Mouse (Mus musculus): ENCODE data around the gene Rnf215. TPM values are rescaled to one million over a fixed set of nuclear protein-coding genes. Genes with fewer than 3 reads are reported as not detected.
"Not testable (repeated sequence)": the region's sequence is repeated elsewhere in the genome, so short reads cannot be mapped to it uniquely, and the experiment has no call there.

Gene Rnf215
- polyA plus RNA-seq, 1 experiment from 2014 or later, result 31.8 TPM

GRCm38 (mm10) chr11:4122226-4122625 is 12.8 kb upstream of the Rnf215 start:
- in situ Hi-C loops (cut with MboI; ENCODE audit: low pct_unique_long_range_greater_than_20kb), result no loop called here
- CTCF ChIA-PET, result interaction anchor here (1.4 kb wide), 1 partner anchor 39 kb away, joined by 3 read pairs; no protein-coding TSS in a partner anchor
- no peak for TF ChIP-seq CTCF (IDR thresholded peaks at IDR 0.05)
- no peaks in the 10 kb centered on the region for H3K27me3 ChIP-seq
- DNase-seq (ENCODE audit: low read depth, low spot score) (no peak), ATAC-seq (no peak)
- POLR2A ChIA-PET, result no interaction called here

DNA sequence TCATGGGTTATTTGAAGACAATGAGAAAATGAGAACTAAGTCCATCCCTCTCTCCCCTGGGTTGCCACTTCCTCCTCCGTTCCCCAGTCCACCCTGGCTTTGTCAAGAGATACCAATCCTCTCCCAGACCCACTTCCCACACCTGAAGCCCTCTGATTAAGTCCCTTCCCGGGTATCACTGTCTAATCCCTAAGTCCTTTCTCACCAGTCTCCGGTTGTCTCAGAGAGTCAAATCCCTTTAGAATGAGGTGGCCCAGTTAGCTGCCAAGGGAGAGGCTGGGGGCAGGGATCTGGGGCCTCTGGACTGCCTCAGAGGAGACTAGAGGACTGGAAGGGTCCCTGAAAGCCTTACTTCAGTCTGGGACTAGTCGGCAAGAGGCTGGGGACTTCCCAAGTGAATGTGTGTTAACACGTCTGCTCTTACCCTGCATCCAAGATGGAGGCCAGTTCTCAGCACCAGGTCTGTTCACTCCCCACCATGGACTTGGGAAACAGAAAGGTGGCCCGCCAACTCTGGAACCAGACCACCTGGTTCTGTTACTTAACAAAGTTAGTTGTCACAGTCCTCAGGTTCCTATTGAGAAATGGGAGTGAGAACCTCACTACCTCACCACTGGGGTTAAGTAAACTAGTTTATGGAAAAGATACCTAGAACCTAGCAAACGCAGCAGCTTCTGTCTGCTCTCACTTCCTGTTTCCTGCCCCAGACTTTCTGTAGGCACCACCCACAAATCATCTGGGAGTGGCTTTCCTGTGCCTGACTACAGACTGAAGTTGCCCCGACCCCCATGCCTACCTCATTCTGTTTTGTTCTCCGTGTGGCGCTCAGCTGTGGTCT is 12.0 kb upstream of the Rnf215 start, which contains the start of gene Sec14l2:
Sec14l2 (minus strand) TSS at position 674 of the 838 bp plus-strand sequence.
- DNase-seq (ENCODE audit: low read depth, low spot score) (no peak), ATAC-seq (no peak)
- no peaks in the 10 kb centered on the region for H3K27me3 ChIP-seq
- POLR2A ChIA-PET, result no interaction called here
- in situ Hi-C loops (cut with MboI; ENCODE audit: low pct_unique_long_range_greater_than_20kb), result no loop called here
- no peak for TF ChIP-seq CTCF (IDR thresholded peaks at IDR 0.05)
- CTCF ChIA-PET, result interaction anchor here (1.3 to 1.4 kb wide), 2 partner anchors 11 to 40 kb away, joined by 3 read pairs; no protein-coding TSS in a partner anchor

DNA sequence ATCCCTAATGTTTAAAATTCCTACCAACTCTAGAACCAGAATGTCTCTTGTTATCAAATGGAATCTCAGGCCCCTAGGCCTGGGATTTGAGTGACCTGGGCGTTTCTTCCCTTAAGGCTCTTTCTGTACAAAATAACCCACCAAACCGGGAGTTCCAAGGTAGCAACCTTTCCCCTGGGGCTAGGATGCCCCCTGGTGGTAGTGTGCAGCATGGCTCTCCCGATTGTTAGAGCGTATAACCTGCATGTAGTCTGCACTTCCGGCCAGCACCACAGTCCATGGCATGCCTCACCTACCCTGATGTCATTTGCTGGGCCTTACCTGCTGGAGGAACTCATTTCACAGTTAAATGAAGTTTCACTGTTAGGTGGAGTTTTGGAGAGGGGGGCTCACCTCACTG is 11.1 kb upstream of the Rnf215 start:
- DNase-seq (ENCODE audit: low read depth, low spot score) (no peak), ATAC-seq (no peak)
- in situ Hi-C loops (cut with MboI; ENCODE audit: low pct_unique_long_range_greater_than_20kb), result no loop called here
- TF ChIP-seq CTCF (IDR thresholded peaks at IDR 0.05), result no peak
- ChIA-PET POLR2A (no interaction called here), CTCF (interaction anchor here (1.3 kb wide), 1 partner anchor 10 kb away, joined by 3 read pairs; no protein-coding TSS in a partner anchor)
- no peaks in the 10 kb centered on the region for H3K27me3 ChIP-seq

DNA sequence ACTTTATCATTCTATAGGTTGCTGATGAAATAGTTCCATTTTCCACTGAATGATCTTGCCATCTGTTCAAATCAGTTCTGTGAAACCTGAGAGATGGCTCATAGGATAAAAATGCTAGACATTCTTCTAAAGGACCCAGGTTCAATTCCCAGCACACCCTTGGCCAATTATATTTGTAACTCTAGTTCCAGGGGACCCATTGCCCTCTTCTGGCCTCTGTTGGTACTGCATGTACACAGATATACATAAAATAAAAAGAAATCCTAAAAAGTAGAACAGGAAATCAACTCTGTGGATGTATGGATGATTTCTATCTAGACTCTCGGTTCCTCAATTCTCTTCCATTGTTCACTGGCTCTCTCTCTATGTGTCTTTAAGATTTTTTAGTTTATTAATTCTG is 7.9 kb upstream of the Rnf215 start:
- DNase-seq (ENCODE audit: low read depth, low spot score) (no peak), ATAC-seq (no peak)
- ChIA-PET POLR2A (no interaction called here), CTCF (no interaction called here)
- peak; percentile 43 for TF ChIP-seq CTCF (IDR thresholded peaks at IDR 0.05)
- in situ Hi-C loops (cut with MboI; ENCODE audit: low pct_unique_long_range_greater_than_20kb), result no loop called here
- H3K27me3 ChIP-seq, result peaks cover 4% of the 10 kb centered on the region

- in situ Hi-C loops (cut with MboI; ENCODE audit: low pct_unique_long_range_greater_than_20kb); POLR2A ChIA-PET; H3K27me3 ChIP-seq; ATAC-seq; CTCF ChIA-PET; DNase-seq (ENCODE audit: low read depth, low spot score): not testable (repeated sequence)
Observed at GRCm38 (mm10) chr11:4128461-4128860, 6.5 kb upstream of the Rnf215 start.

GRCm38 (mm10) chr11:4133450-4133849 is 1.6 kb upstream of the Rnf215 start:
- peak; percentile 73 for TF ChIP-seq CTCF (IDR thresholded peaks at IDR 0.05)
- ChIA-PET CTCF (interaction anchor here (1.2 to 2.4 kb wide), 6 partner anchors 8 to 86 kb away, joined by 3 to 22 read pairs (median 10); partner anchors contain the start of gene Sec14l2), POLR2A (no interaction called here)
- H3K27me3 ChIP-seq, result peaks cover 4% of the 10 kb centered on the region
- no peak for ATAC-seq
- no peak for DNase-seq (ENCODE audit: low read depth, low spot score)
- in situ Hi-C loops (cut with MboI; ENCODE audit: low pct_unique_long_range_greater_than_20kb), result loop anchor here (10.0 kb wide), 1 partner anchor 301 kb away; no protein-coding TSS in a partner anchor

DNA sequence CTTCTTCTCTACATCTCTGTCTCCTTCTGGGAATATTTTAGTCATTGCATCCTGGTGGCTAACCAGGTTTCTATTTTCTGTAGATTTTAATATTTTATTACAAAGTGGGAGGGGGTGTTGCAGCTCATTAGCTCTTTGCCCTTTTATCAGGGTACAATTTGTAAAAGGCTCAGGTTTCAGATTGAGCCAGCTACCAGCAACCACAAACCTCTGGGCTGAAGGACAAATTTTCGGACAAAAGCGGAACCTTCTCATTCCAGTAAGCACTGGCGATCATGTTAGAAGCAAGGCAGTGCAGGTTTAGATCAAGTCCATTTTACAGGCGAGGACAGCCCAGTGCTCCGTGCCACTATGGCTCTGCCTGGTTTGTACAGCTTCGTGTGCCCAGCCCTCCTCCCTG is 602 bp upstream of the Rnf215 start:
- DNase-seq (ENCODE audit: low read depth, low spot score) (no peak), ATAC-seq (no peak)
- no peak for TF ChIP-seq CTCF (IDR thresholded peaks at IDR 0.05)
- POLR2A ChIA-PET, result interaction anchor here (0.9 to 1.2 kb wide), 2 partner anchors 17 to 85 kb away, joined by 3 to 4 read pairs; no protein-coding TSS in a partner anchor
- CTCF ChIA-PET, result interaction anchor here (0.7 to 2.4 kb wide), 14 partner anchors 9 to 316 kb away, joined by 3 to 22 read pairs (median 6); partner anchors contain the start of gene Sec14l2
- in situ Hi-C loops (cut with MboI; ENCODE audit: low pct_unique_long_range_greater_than_20kb), result loop anchor here (10.0 kb wide), 1 partner anchor 300 kb away; no protein-coding TSS in a partner anchor
- peaks cover 4% of the 10 kb centered on the region for H3K27me3 ChIP-seq

DNA sequence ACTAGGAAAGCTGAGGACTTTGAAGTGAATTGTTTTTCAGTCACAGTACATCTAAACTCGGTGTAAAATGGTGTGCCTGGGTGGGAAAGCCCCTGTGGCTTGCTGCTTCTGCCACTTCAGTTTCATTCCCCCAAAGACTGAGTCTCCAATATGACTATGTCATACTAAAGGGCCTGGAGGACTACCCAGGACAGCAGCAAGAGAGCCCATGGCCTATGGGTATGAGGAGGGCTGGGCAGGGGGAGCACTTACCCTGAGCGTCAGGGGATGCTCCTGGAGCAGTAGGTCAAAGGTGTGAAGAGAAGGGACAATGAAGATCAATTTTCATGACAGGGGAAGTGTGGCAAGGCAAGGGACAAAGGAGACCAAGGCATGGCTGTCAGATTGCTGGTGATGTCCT is 4.0 kb downstream of the Rnf215 start:
- DNase-seq (ENCODE audit: low read depth, low spot score) (no peak), ATAC-seq (no peak)
- POLR2A ChIA-PET, result interaction anchor here (1.1 kb wide), 1 partner anchor 29 kb away, joined by 3 read pairs; no protein-coding TSS in a partner anchor
- CTCF ChIA-PET, result interaction anchor here (1.1 to 1.3 kb wide), 3 partner anchors 11 to 120 kb away, joined by 3 to 5 read pairs (median 3); no protein-coding TSS in a partner anchor
- no peak for TF ChIP-seq CTCF (IDR thresholded peaks at IDR 0.05)
- H3K27me3 ChIP-seq, result no peaks in the 10 kb centered on the region
- in situ Hi-C loops (cut with MboI; ENCODE audit: low pct_unique_long_range_greater_than_20kb), result loop anchor here (5.0 to 10.0 kb wide), 2 partner anchors 78 to 296 kb away; partner anchors contain the start of gene Castor1

GRCm38 (mm10) chr11:4141505-4141904 is 6.5 kb downstream of the Rnf215 start:
- ChIA-PET CTCF (interaction anchor here (0.7 kb wide), 1 partner anchor 18 kb away, joined by 3 read pairs; no protein-coding TSS in a partner anchor), POLR2A (no interaction called here)
- ATAC-seq (no peak), DNase-seq (ENCODE audit: low read depth, low spot score) (no peak)
- no peaks in the 10 kb centered on the region for H3K27me3 ChIP-seq
- in situ Hi-C loops (cut with MboI; ENCODE audit: low pct_unique_long_range_greater_than_20kb), result no loop called here
- no peak for TF ChIP-seq CTCF (IDR thresholded peaks at IDR 0.05)

- no peak for ATAC-seq
- no peak for DNase-seq (ENCODE audit: low read depth, low spot score)
- ChIA-PET CTCF (interaction anchor here (0.7 kb wide), 1 partner anchor 17 kb away, joined by 3 read pairs; no protein-coding TSS in a partner anchor), POLR2A (no interaction called here)
- in situ Hi-C loops (cut with MboI; ENCODE audit: low pct_unique_long_range_greater_than_20kb), result no loop called here
- no peaks in the 10 kb centered on the region for H3K27me3 ChIP-seq
- TF ChIP-seq CTCF (IDR thresholded peaks at IDR 0.05), result no peak
Observed at GRCm38 (mm10) chr11:4142352-4142751, 7.3 kb downstream of the Rnf215 start.
